Mouse (Mus musculus): ENCODE results near the gene Cldn34d. TPM values are rescaled to one million over a fixed set of nuclear protein-coding genes. Genes with fewer than 3 reads are reported as not detected.

The Cldn34d gene
- polyA plus RNA-seq (2014; fragmentation: Nextera tagmentation; extraction: Ambion mirVana), result not detected in 2 replicates

DNA sequence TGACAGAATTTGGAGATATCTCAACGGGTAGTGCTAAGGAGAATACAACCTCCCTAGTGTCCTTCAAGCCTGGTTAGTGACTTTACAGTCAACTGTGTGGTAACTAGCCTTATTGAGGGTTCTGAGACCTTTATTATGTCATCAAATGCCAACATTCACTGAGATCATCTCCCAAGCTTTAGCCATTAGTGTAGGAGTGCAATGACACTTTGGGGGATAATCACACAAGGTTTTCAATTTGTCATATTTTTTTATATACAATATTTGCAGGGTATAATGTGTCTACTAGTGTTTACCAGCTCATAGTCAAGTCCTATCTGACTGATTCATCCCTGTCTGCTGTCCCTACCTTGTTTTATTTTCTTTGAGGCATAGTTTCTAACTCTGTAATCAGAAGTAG is at the start of gene Cldn34d:
Gene Cldn34d, minus strand, starts transcription at position 101 of the 400 bp plus-strand sequence.
- WGBS, result 75% methylated on average over 1 of the region's 1 CpGs
- H3K36me3 ChIP-seq (ENCODE audit: control insufficient read depth, insufficient read depth, low read length), result no peaks in the 10 kb centered on the region
- H3K27me3 ChIP-seq (ENCODE audit: control insufficient read depth, insufficient read depth, low read length), result no peaks in the 10 kb centered on the region
- peaks cover 3% of the 10 kb centered on the region; the same call in 1 of the 2 replicates for H3K9me3 ChIP-seq (ENCODE audit: control insufficient read depth, low read length)
- no peak within 1 kb of the TSS for H3K9ac ChIP-seq (replicated peaks; ENCODE audit: low read depth, low read length)
- no peak within 1 kb of the TSS for H3K4me2 ChIP-seq (ENCODE audit: low read depth, low read length)
- no peak for ATAC-seq (ENCODE audit: low read depth)
- no peaks in the 10 kb centered on the region for H3K4me1 ChIP-seq (ENCODE audit: control insufficient read depth, insufficient read depth, low read length)
- H3K4me3 ChIP-seq (ENCODE audit: low read depth, low read length), result no peak within 1 kb of the TSS
- H3K27ac ChIP-seq (ENCODE audit: low read depth, low read length), result no peak within 1 kb of the TSS

DNA sequence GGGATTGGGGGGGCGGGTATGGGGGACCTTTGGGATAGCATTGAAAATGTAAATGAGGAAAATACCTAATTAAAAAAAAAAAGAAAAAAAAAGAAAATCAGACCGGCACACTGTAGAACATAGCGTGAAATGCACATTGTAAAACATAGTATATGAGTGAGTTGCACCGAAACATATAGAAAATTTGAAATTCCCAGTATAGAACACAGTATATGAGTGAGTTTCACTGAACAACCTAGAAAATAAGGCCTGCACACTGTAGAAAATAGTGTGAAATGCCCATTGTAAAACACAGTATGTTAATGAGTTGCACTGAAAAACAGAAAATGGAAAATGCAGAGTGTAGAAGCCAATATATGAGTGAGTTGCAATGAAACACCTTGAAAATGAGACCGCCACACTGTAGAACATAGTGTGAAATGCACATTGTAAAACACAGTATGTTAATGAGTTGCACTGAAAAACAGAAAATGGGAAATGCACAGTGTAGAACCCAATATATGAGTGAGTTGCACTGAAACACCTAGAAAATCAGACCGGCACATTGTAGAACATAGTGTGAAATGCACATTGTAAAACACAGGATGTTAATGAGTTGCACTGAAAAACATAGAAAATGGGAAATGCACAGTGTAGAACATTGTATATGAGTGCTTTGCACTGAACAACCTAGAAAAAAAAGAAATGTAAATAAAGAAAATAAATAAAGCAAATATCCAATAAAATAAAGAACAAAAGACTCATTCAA is 4.1 kb downstream of the Cldn34d start:
- no peaks in the 10 kb centered on the region for H3K27me3 ChIP-seq (ENCODE audit: control insufficient read depth, insufficient read depth, low read length)
- H3K9ac ChIP-seq (replicated peaks; ENCODE audit: low read depth, low read length), result no peak overlapping the region
- ATAC-seq (ENCODE audit: low read depth), result peak; percentile 100
- no peaks in the 10 kb centered on the region for H3K36me3 ChIP-seq (ENCODE audit: control insufficient read depth, insufficient read depth, low read length)
- H3K9me3 ChIP-seq (ENCODE audit: control insufficient read depth, low read length), result peaks cover 3% of the 10 kb centered on the region; the same call in 1 of the 2 replicates
- 51% methylated on average over 6 of the region's 6 CpGs for WGBS
- H3K4me1 ChIP-seq (ENCODE audit: control insufficient read depth, insufficient read depth, low read length), result no peaks in the 10 kb centered on the region
- H3K4me2 ChIP-seq (ENCODE audit: low read depth, low read length), result no peak overlapping the region
- H3K27ac ChIP-seq (ENCODE audit: low read depth, low read length), result no peak overlapping the region
- H3K4me3 ChIP-seq (ENCODE audit: low read depth, low read length), result no peak overlapping the region

Other genes with a start within 250 kb of the Cldn34d start
- gene Cldn34b4, start 209.6 kb downstream of the Cldn34d start, polyA plus RNA-seq (2014; fragmentation: Nextera tagmentation; extraction: Ambion mirVana), result not detected in 2 replicates

Data from neural tube, embryonic 14.5 days (tissue).